Mouse (Mus musculus): ENCODE results near the gene Dntt.

DNA sequence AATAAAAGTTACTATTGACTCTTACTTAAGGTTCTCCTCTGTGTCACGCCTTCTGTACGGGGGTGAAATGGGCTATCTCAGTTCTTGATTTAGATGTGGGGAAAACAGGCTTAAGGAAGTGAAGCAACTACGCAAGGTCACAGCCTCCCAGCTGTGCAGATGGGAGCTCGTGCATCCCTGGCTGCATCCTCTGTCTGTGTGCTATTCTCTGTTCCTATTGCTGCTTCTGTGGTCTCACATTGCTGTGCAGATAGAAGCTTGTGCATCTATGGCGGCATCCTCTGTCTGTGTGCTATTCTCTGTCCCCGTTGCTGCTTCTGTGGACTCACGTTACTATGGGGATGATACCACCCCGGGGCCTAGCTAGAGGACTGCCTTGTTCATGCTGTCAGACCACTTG is 2.5 kb upstream of the Dntt start:
- TF ChIP-seq GATA1 (IDR thresholded peaks at IDR 0.05; ENCODE audit: low read length) = no peak
- TF ChIP-seq TAL1 (IDR thresholded peaks at IDR 0.05; ENCODE audit: low read length) = no peak

Measured in erythroblast, embryonic 14.5 days (primary cell).